Mouse (Mus musculus): ENCODE measurements around the gene Cox8c. TPM values are rescaled to one million over a fixed set of nuclear protein-coding genes. Genes with fewer than 3 reads are reported as not detected.
A peak's percentile ranks its signal among the peaks of the same experiment; 100 is the strongest.

The Cox8c gene
- total and polyA plus RNA-seq, 2 experiments from 2014 or later = not detected

DNA sequence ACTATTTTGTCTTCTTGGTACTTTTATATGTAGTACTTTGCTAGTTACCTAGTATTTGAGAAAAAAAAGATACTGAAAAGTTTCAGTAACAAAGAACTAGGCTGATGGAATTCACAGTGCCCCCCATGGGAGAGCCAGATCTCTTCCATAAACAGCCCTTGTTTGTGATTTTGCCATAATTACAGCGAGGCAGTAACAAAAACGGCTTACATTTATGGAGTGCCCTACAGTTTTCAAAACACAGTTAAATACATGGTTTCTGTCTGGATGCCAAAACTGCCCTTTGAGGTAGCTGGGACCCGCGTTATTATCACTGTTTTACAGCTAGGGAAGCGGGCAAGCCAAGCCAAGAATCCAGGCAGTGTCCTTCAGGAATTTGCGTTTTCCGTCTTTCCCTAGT, 20.2 kb upstream of the Cox8c start:
- WGBS = 27% methylated on average over 7 of the region's 7 CpGs
- no peaks in the 10 kb centered on the region for H3K27me3 ChIP-seq (ENCODE audit: insufficient read depth, low read length)
- peak overlapping the region; percentile 77 for H3K4me2 ChIP-seq (ENCODE audit: low read depth, low read length, poor library complexity, severe bottlenecking)
- H3K4me3 ChIP-seq (ENCODE audit: low read depth, low read length) = peak overlapping the region; percentile 95
- H3K27ac ChIP-seq (ENCODE audit: low read depth, low read length) = peak overlapping the region; percentile 93
- peak overlapping the region; percentile 93; the same call in 1 of the 2 replicates for H3K9ac ChIP-seq (replicated peaks; ENCODE audit: low read length, poor library complexity, severe bottlenecking)
- peaks cover 10% of the 10 kb centered on the region; the same call in 1 of the 2 replicates for H3K4me1 ChIP-seq (ENCODE audit: insufficient read depth, low read length)
- H3K9me3 ChIP-seq (ENCODE audit: low read length) = no peaks in the 10 kb centered on the region
- DNase-seq (ENCODE audit: low spot score) (peak; percentile 51), ATAC-seq (ENCODE audit: low FRiP score) (no peak)
- TF ChIP-seq CTCF (IDR thresholded peaks at IDR 0.05) = no peak
- no peaks in the 10 kb centered on the region for H3K36me3 ChIP-seq (ENCODE audit: insufficient read depth, low read length)

DNA sequence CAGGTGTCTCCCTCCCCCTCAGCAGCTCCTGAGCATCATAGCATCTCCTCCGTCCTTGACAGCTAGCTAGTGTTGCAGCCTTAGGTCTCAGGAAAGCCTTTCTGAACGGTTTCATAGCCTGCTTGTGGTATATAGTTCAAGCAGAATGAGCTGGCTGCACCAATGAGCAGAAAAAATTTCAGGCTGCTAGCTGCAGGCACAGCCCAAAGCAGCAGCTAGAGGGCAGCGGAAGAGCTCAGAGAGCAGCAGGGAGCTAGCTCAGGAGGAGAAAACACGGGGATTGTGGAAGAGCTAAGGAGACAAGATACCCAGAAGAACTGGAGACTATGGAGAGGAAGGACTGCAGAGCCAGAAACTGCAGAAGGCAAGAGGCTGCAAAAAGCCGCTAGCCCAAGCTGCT, 13.4 kb upstream of the Cox8c start:
- DNase-seq (ENCODE audit: low spot score) (peak; percentile 81), ATAC-seq (ENCODE audit: low FRiP score) (peak; percentile 71)
- no peaks in the 10 kb centered on the region for H3K36me3 ChIP-seq (ENCODE audit: insufficient read depth, low read length)
- TF ChIP-seq CTCF (IDR thresholded peaks at IDR 0.05) = peak; percentile 95
- H3K4me3 ChIP-seq (ENCODE audit: low read depth, low read length) = no peak overlapping the region
- WGBS = 14% methylated on average over 5 of the region's 5 CpGs
- no peak overlapping the region for H3K27ac ChIP-seq (ENCODE audit: low read depth, low read length)
- H3K27me3 ChIP-seq (ENCODE audit: insufficient read depth, low read length) = no peaks in the 10 kb centered on the region
- no peak overlapping the region for H3K4me2 ChIP-seq (ENCODE audit: low read depth, low read length, poor library complexity, severe bottlenecking)
- H3K9me3 ChIP-seq (ENCODE audit: low read length) = no peaks in the 10 kb centered on the region
- H3K4me1 ChIP-seq (ENCODE audit: insufficient read depth, low read length) = no peaks in the 10 kb centered on the region
- no peak overlapping the region for H3K9ac ChIP-seq (replicated peaks; ENCODE audit: low read length, poor library complexity, severe bottlenecking)

DNA sequence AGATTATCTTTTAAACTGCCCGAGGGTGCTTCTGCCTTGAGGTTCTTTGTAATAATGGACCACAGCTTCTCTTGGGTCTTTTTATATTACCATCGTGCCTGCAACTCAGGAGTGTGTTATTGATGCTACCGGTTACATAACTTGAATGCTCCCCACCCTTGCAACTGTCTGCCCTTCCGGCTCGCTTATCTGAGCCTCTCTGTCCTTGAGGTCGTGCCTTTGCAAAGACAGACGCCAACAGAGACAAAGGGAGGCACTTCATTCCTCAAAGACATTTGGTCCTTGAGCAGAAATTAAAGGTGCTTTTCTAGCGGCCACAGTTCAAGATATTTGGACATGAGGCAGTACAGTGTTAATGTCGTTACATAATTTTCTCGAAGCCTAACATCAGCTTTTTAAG, 11.8 kb upstream of the Cox8c start:
- H3K9ac ChIP-seq (replicated peaks; ENCODE audit: low read length, poor library complexity, severe bottlenecking) = no peak overlapping the region
- DNase-seq (ENCODE audit: low spot score) (no peak), ATAC-seq (ENCODE audit: low FRiP score) (no peak)
- H3K4me3 ChIP-seq (ENCODE audit: low read depth, low read length) = no peak overlapping the region
- no peak for TF ChIP-seq CTCF (IDR thresholded peaks at IDR 0.05)
- H3K36me3 ChIP-seq (ENCODE audit: insufficient read depth, low read length) = no peaks in the 10 kb centered on the region
- H3K27ac ChIP-seq (ENCODE audit: low read depth, low read length) = no peak overlapping the region
- H3K4me2 ChIP-seq (ENCODE audit: low read depth, low read length, poor library complexity, severe bottlenecking) = no peak overlapping the region
- WGBS = 63% methylated on average over 10 of the region's 10 CpGs
- H3K4me1 ChIP-seq (ENCODE audit: insufficient read depth, low read length) = no peaks in the 10 kb centered on the region
- no peaks in the 10 kb centered on the region for H3K27me3 ChIP-seq (ENCODE audit: insufficient read depth, low read length)
- H3K9me3 ChIP-seq (ENCODE audit: low read length) = no peaks in the 10 kb centered on the region

- Histone ChIP-seq H3K27me3 (ENCODE audit: insufficient read depth, low read length) (no peaks in the 10 kb centered on the region), H3K4me1 (ENCODE audit: insufficient read depth, low read length) (no peaks in the 10 kb centered on the region), H3K27ac (ENCODE audit: low read depth, low read length) (no peak overlapping the region), H3K9ac (replicated peaks; ENCODE audit: low read length, poor library complexity, severe bottlenecking) (no peak overlapping the region), H3K36me3 (ENCODE audit: insufficient read depth, low read length) (no peaks in the 10 kb centered on the region), H3K4me2 (ENCODE audit: low read depth, low read length, poor library complexity, severe bottlenecking) (no peak overlapping the region), H3K9me3 (ENCODE audit: low read length) (no peaks in the 10 kb centered on the region), H3K4me3 (ENCODE audit: low read depth, low read length) (no peak overlapping the region)
- no peak for TF ChIP-seq CTCF (IDR thresholded peaks at IDR 0.05)
- no peak for ATAC-seq (ENCODE audit: low FRiP score)
- DNase-seq (ENCODE audit: low spot score) = no peak
- 47% methylated on average over 5 of the region's 5 CpGs for WGBS
These were observed 10.5 kb upstream of the Cox8c start for GRCm38 (mm10) chr12:102888568-102888967.

GRCm38 (mm10) chr12:102908191-102908590, 9.1 kb downstream of the Cox8c start:
- no peaks in the 10 kb centered on the region for H3K9me3 ChIP-seq (ENCODE audit: low read length)
- no peaks in the 10 kb centered on the region for H3K27me3 ChIP-seq (ENCODE audit: insufficient read depth, low read length)
- ATAC-seq (ENCODE audit: low FRiP score) (no peak), DNase-seq (ENCODE audit: low spot score) (peak; percentile 52)
- no peaks in the 10 kb centered on the region for H3K4me1 ChIP-seq (ENCODE audit: insufficient read depth, low read length)
- H3K27ac ChIP-seq (ENCODE audit: low read depth, low read length) = no peak overlapping the region
- no peaks in the 10 kb centered on the region for H3K36me3 ChIP-seq (ENCODE audit: insufficient read depth, low read length)
- no peak overlapping the region for H3K4me2 ChIP-seq (ENCODE audit: low read depth, low read length, poor library complexity, severe bottlenecking)
- H3K9ac ChIP-seq (replicated peaks; ENCODE audit: low read length, poor library complexity, severe bottlenecking) = no peak overlapping the region
- 31% methylated on average over 3 of the region's 3 CpGs for WGBS
- TF ChIP-seq CTCF (IDR thresholded peaks at IDR 0.05) = no peak
- H3K4me3 ChIP-seq (ENCODE audit: low read depth, low read length) = no peak overlapping the region

DNA sequence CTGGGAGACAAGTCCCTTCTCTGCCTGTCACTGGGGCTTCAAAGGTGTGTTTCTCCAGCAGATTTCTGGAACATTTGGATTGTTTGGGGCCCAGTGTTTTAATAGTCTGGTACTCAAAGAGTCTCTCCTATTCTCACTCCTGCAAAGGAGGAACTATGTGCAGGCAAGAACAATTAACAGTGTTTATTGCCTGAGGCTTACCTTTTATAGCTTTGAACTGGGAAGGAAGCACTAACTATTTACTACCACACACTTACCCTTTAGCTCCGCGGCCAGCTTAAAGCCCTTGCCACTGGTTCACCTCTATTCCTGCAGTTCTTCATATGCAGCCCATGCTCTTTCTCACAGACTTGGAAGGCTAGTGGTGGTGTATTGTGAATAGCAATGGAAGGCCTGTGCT, 17.0 kb downstream of the Cox8c start:
- no peak overlapping the region for H3K27ac ChIP-seq (ENCODE audit: low read depth, low read length)
- H3K27me3 ChIP-seq (ENCODE audit: insufficient read depth, low read length) = no peaks in the 10 kb centered on the region
- ATAC-seq (ENCODE audit: low FRiP score) (no peak), DNase-seq (ENCODE audit: low spot score) (no peak)
- WGBS = 87% methylated on average over 2 of the region's 2 CpGs
- H3K4me3 ChIP-seq (ENCODE audit: low read depth, low read length) = no peak overlapping the region
- no peaks in the 10 kb centered on the region for H3K36me3 ChIP-seq (ENCODE audit: insufficient read depth, low read length)
- no peak overlapping the region for H3K4me2 ChIP-seq (ENCODE audit: low read depth, low read length, poor library complexity, severe bottlenecking)
- H3K9me3 ChIP-seq (ENCODE audit: low read length) = no peaks in the 10 kb centered on the region
- no peak overlapping the region for H3K9ac ChIP-seq (replicated peaks; ENCODE audit: low read length, poor library complexity, severe bottlenecking)
- no peak for TF ChIP-seq CTCF (IDR thresholded peaks at IDR 0.05)
- H3K4me1 ChIP-seq (ENCODE audit: insufficient read depth, low read length) = no peaks in the 10 kb centered on the region
